Mouse (Mus musculus) spleen, adult 2 months (tissue): ENCODE measurements around the gene Prox1.

Source experiments
- CTCF ChIP-seq: fragments of 200-500 bp; IDR thresholded peaks from 2 replicates; pipeline ENCODE4 v1.5.1; 2011; ENCODE audit warnings: mild to moderate bottlenecking, inconsistent platforms; ENCODE audit not compliant: insufficient read depth, insufficient read length, insufficient replicate concordance; ENCODE audit errors: extremely low read depth
- POLR2A ChIP-seq: fragments of 200-500 bp; IDR thresholded peaks from 2 replicates; pipeline ENCODE4 v1.6.1; 2011; ENCODE audit warnings: low read depth, low read length, inconsistent platforms

GRCm38 (mm10) chr1:190165511-190165910 is 5.0 kb downstream of the Prox1 start:
- TF ChIP-seq CTCF, result no peak
- no peak for TF ChIP-seq POLR2A
